Comparison of ENCODE assay signal across 21 mouse cellular contexts in the genomic region with DNA sequence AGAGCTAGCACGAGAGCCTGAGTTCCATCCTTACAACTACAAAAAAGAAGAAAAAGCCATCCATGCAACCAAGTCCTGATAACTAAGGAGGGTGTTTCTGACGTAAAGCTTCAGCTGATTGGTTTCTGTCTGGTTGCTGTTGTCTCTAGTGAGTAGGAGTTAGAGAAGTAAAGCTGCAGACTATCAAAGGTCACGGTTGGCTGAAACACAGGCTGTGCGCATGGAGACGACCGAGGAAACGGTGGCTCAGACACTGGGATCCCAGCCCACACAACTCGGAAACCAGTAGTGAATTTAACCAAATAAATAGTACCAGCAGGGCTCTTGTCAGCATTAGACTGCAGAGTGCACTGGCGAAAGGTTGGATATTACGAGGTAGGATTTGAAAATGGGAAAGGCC. TPM values are rescaled to one million over a fixed set of nuclear protein-coding genes. Genes with fewer than 3 reads are reported as not detected.
DNase-seq lines count a peak whose midpoint lies in the region; ATAC-seq and TF ChIP-seq lines count a peak whose summit lies in the region.
"Had no signal": no experiment of that assay in that cellular context is flagged by ENCODE, and none has a peak within 500 bp of the region (broad histone marks: within the 10 kb centered on the region; RNA-seq: fewer than 3 reads in every experiment).

No protein-coding gene starts in this region.

- no peak overlapping the region for H3K4me3 ChIP-seq in intestine, postnatal 0 days (ENCODE audit: low read depth, low read length)
- no peak overlapping the region for H3K4me3 ChIP-seq in intestine, embryonic 16.5 days (ENCODE audit: low read length)
- H3K4me3 ChIP-seq in kidney, postnatal 0 days (replicated peaks; ENCODE audit: low read depth, low read length), result no peak overlapping the region
- no peak overlapping the region for H3K4me3 ChIP-seq in embryonic facial prominence, embryonic 13.5 days
- H3K4me3 ChIP-seq in small intestine, adult 2 months (ENCODE audit: low read depth, low read length), result no peak overlapping the region
- H3K4me3 ChIP-seq: embryonic facial prominence, embryonic 15.5 days; erythroblast, embryonic 14.5 days; forebrain, embryonic 10.5 days; gastrocnemius, adult 2 months; hindbrain, embryonic 12.5 days had no signal

- H3K9me3 ChIP-seq in intestine, postnatal 0 days (ENCODE audit: control insufficient read depth), result no peaks in the 10 kb centered on the region
- no peaks in the 10 kb centered on the region for H3K9me3 ChIP-seq in intestine, embryonic 16.5 days (ENCODE audit: control insufficient read depth, low read length)
- H3K9me3 ChIP-seq in kidney, postnatal 0 days (replicated peaks; ENCODE audit: low read length), result no peaks in the 10 kb centered on the region
- H3K9me3 ChIP-seq in embryonic facial prominence, embryonic 13.5 days, result no peaks in the 10 kb centered on the region
- H3K9me3 ChIP-seq: embryonic facial prominence, embryonic 15.5 days; forebrain, embryonic 10.5 days; hindbrain, embryonic 12.5 days had no signal

- H3K9ac ChIP-seq in intestine, postnatal 0 days (ENCODE audit: low read depth, low read length), result no peak overlapping the region
- no peak overlapping the region for H3K9ac ChIP-seq in intestine, embryonic 16.5 days (ENCODE audit: low read depth, low read length)
- no peak overlapping the region for H3K9ac ChIP-seq in kidney, postnatal 0 days (ENCODE audit: low read depth, low read length)
- H3K9ac ChIP-seq in embryonic facial prominence, embryonic 13.5 days, result no peak overlapping the region
- H3K9ac ChIP-seq: embryonic facial prominence, embryonic 15.5 days; hindbrain, embryonic 12.5 days had no signal

- peak; percentile 64 for DNase-seq in kidney, postnatal 0 days (ENCODE audit: low spot score)
- no peak for DNase-seq in kidney, adult 18-20 months
- no peak for DNase-seq in adrenal gland, adult 8-10 months
- DNase-seq: adrenal gland, postnatal 14 days; cerebellum, adult 11-12 months; cerebellum, adult 9-10 months; cerebellum, postnatal 25 days; gastrocnemius, adult 2 months; gastrocnemius, postnatal 25 days; heart, postnatal 10 days; heart, postnatal 4 days had no signal

- no peak; the same call in 1 of the 2 replicates for ATAC-seq in intestine, postnatal 0 days
- ATAC-seq in intestine, embryonic 16.5 days, result no peak
- ATAC-seq in kidney, postnatal 0 days (replicated peaks; ENCODE audit: low FRiP score, low read depth), result 0 out of 2 replicates have a peak, but pooled peaks have one; percentile 25
- no peak for ATAC-seq in embryonic facial prominence, embryonic 13.5 days (ENCODE audit: insufficient number of reproducible peaks, insufficient read depth, low FRiP score, low TSS enrichment, low read depth)
- ATAC-seq: forebrain, embryonic 14.5 days; hindbrain, embryonic 16.5 days had no signal

- no peak for TF ChIP-seq CTCF in intestine, postnatal 0 days (IDR thresholded peaks at IDR 0.05; ENCODE audit: low read depth)
- TF ChIP-seq CTCF in kidney, postnatal 0 days (IDR thresholded peaks at IDR 0.05; ENCODE audit: low read depth), result no peak
- TF ChIP-seq CTCF in small intestine, adult 2 months (IDR thresholded peaks at IDR 0.05; ENCODE audit: extremely low read depth, insufficient read length, insufficient replicate concordance, low read depth, low read length), result no peak

- H3K4me2 ChIP-seq in intestine, postnatal 0 days (replicated peaks; ENCODE audit: low read depth), result no peak overlapping the region
- no peak overlapping the region for H3K4me2 ChIP-seq in intestine, embryonic 16.5 days (ENCODE audit: low read depth, low read length)
- H3K4me2 ChIP-seq in kidney, postnatal 0 days (ENCODE audit: low read length), result no peak overlapping the region
- H3K4me2 ChIP-seq in embryonic facial prominence, embryonic 13.5 days, result no peak overlapping the region
- H3K4me2 ChIP-seq: embryonic facial prominence, embryonic 15.5 days; hindbrain, embryonic 12.5 days had no signal

- no peaks in the 10 kb centered on the region for H3K4me1 ChIP-seq in intestine, postnatal 0 days (replicated peaks; ENCODE audit: control insufficient read depth, insufficient read depth, low read length)
- H3K4me1 ChIP-seq in intestine, embryonic 16.5 days (ENCODE audit: control insufficient read depth, insufficient read depth, low read length), result no peaks in the 10 kb centered on the region
- H3K4me1 ChIP-seq in kidney, postnatal 0 days (replicated peaks; ENCODE audit: insufficient read depth, low read length), result no peaks in the 10 kb centered on the region; the same call in 1 of the 2 replicates
- peaks cover 32% of the 10 kb centered on the region for H3K4me1 ChIP-seq in embryonic facial prominence, embryonic 13.5 days
- peaks cover 10% of the 10 kb centered on the region for H3K4me1 ChIP-seq in small intestine, adult 2 months (ENCODE audit: control insufficient read depth, insufficient read depth, insufficient read length, low read length)

- no peak for TF ChIP-seq POLR2A in small intestine, adult 2 months (IDR thresholded peaks at IDR 0.05; ENCODE audit: low read depth, low read length)

- peak overlapping the region; percentile 62; the same call in 1 of the 2 replicates for H3K27ac ChIP-seq in intestine, postnatal 0 days (ENCODE audit: low read depth, low read length)
- H3K27ac ChIP-seq in intestine, embryonic 16.5 days (ENCODE audit: low read length), result no peak overlapping the region
- H3K27ac ChIP-seq in kidney, postnatal 0 days, result peak overlapping the region; percentile 21; the same call in 1 of the 2 replicates
- peak overlapping the region; percentile 57; the same call in 1 of the 2 replicates for H3K27ac ChIP-seq in embryonic facial prominence, embryonic 13.5 days
- H3K27ac ChIP-seq in small intestine, adult 2 months (ENCODE audit: insufficient read depth, low read depth, low read length), result peak overlapping the region; percentile 72
- H3K27ac ChIP-seq: embryonic facial prominence, embryonic 15.5 days; forebrain, embryonic 10.5 days; gastrocnemius, adult 2 months; hindbrain, embryonic 12.5 days had no signal

- 70% methylated on average over 10 of the region's 10 CpGs for WGBS in intestine, postnatal 0 days
- 83% methylated on average over 10 of the region's 10 CpGs for WGBS in intestine, embryonic 16.5 days
- 35% methylated on average over 10 of the region's 10 CpGs for WGBS in kidney, postnatal 0 days
- WGBS in embryonic facial prominence, embryonic 13.5 days, result 69% methylated on average over 10 of the region's 10 CpGs
- WGBS in small intestine, adult 2 months, result 64% methylated on average over 10 of the region's 10 CpGs

- H3K36me3 ChIP-seq in intestine, postnatal 0 days (ENCODE audit: control insufficient read depth, insufficient read depth), result peaks cover 9% of the 10 kb centered on the region; the same call in 1 of the 2 replicates
- peaks cover 4% of the 10 kb centered on the region; the same call in 1 of the 2 replicates for H3K36me3 ChIP-seq in intestine, embryonic 16.5 days (ENCODE audit: control insufficient read depth, insufficient read depth, low read length)
- H3K36me3 ChIP-seq in kidney, postnatal 0 days (ENCODE audit: insufficient read depth, low read length), result peaks cover 2% of the 10 kb centered on the region; the same call in 1 of the 2 replicates
- H3K36me3 ChIP-seq in embryonic facial prominence, embryonic 13.5 days, result peaks cover 4% of the 10 kb centered on the region; the same call in 1 of the 2 replicates
- peaks cover 8% of the 10 kb centered on the region; the same call in 1 of the 2 replicates for H3K36me3 ChIP-seq in small intestine, adult 2 months (ENCODE audit: control insufficient read depth, insufficient read depth, low read length)
- H3K36me3 ChIP-seq: embryonic facial prominence, embryonic 15.5 days had no signal

- H3K27me3 ChIP-seq in intestine, postnatal 0 days (replicated peaks; ENCODE audit: control insufficient read depth, insufficient read depth, low read length), result no peaks in the 10 kb centered on the region
- H3K27me3 ChIP-seq in intestine, embryonic 16.5 days (replicated peaks; ENCODE audit: control insufficient read depth, insufficient read depth, low read length), result no peaks in the 10 kb centered on the region
- H3K27me3 ChIP-seq in kidney, postnatal 0 days (ENCODE audit: insufficient read depth, low read length), result no peaks in the 10 kb centered on the region
- no peaks in the 10 kb centered on the region for H3K27me3 ChIP-seq in embryonic facial prominence, embryonic 13.5 days
- no peaks in the 10 kb centered on the region for H3K27me3 ChIP-seq in small intestine, adult 2 months (ENCODE audit: control insufficient read depth, insufficient read depth, low read length)
- H3K27me3 ChIP-seq: embryonic facial prominence, embryonic 15.5 days; hindbrain, embryonic 12.5 days had no signal

RNA-seq across cellular contexts. Expression of a gene that starts 18.2 kb away (rescaled TPM):
- polyA plus RNA-seq in intestine, postnatal 0 days (2015; fragmentation: Nextera tagmentation; extraction: Ambion mirVana), result 571 and 641 TPM in 2 replicates
- polyA plus RNA-seq in intestine, embryonic 16.5 days (2015; fragmentation: Nextera tagmentation; extraction: Ambion mirVana), result 599 and 614 TPM in 2 replicates
- 442 and 483 TPM in 2 replicates for polyA plus RNA-seq in kidney, postnatal 0 days (2015; fragmentation: Nextera tagmentation; extraction: Ambion mirVana)
- 1,084 and 1,195 TPM in 2 replicates for polyA plus RNA-seq in embryonic facial prominence, embryonic 13.5 days (2015; fragmentation: Nextera tagmentation; extraction: Ambion mirVana)
- polyA plus RNA-seq in small intestine, adult 2 months (2012; rRNA removed), result 269 and 791 TPM in 2 replicates
- 100 to 1,000 TPM; 281 to 586 (median 466) TPM for total RNA-seq in adrenal gland, adult 8-10 months (2022)

RNA-seq across cellular contexts. Expression of a gene that starts 37.5 kb away (rescaled TPM):
- 5.0 and 5.2 TPM in 2 replicates for polyA plus RNA-seq in intestine, postnatal 0 days (2015; fragmentation: Nextera tagmentation; extraction: Ambion mirVana)
- polyA plus RNA-seq in intestine, embryonic 16.5 days (2015; fragmentation: Nextera tagmentation; extraction: Ambion mirVana), result 12.7 and 12.8 TPM in 2 replicates
- 13.6 and 13.8 TPM in 2 replicates for polyA plus RNA-seq in kidney, postnatal 0 days (2015; fragmentation: Nextera tagmentation; extraction: Ambion mirVana)
- 20.2 and 22.4 TPM in 2 replicates for polyA plus RNA-seq in embryonic facial prominence, embryonic 13.5 days (2015; fragmentation: Nextera tagmentation; extraction: Ambion mirVana)
- 0.38 and 0.46 TPM in 2 replicates for polyA plus RNA-seq in small intestine, adult 2 months (2012; rRNA removed)
- total RNA-seq in adrenal gland, adult 8-10 months (2022), result 10 to 100 TPM; 13.9 to 22.5 (median 18.6) TPM
